13 mouse cellular contexts compared by ENCODE assay signal in genomic region chr14:31025785-31026184, GRCm38 (mm10). TPM values are rescaled to one million over a fixed set of nuclear protein-coding genes. Genes with fewer than 3 reads are reported as not detected.
DNase-seq lines count a peak whose midpoint lies in the region; ATAC-seq and TF ChIP-seq lines count a peak whose summit lies in the region.
"Had no signal": no experiment of that assay in that cellular context is flagged by ENCODE, and none has a peak within 500 bp of the region (broad histone marks: within the 10 kb centered on the region; RNA-seq: fewer than 3 reads in every experiment).

No protein-coding gene starts in this region.

- no peaks in the 10 kb centered on the region for H3K27me3 ChIP-seq in hindbrain, postnatal 0 days (ENCODE audit: insufficient read depth, low read length)
- no peaks in the 10 kb centered on the region for H3K27me3 ChIP-seq in hindbrain, embryonic 16.5 days (replicated peaks; ENCODE audit: control insufficient read depth, insufficient read depth, low read length)
- no peaks in the 10 kb centered on the region for H3K27me3 ChIP-seq in CH12.LX (replicated peaks)
- no peaks in the 10 kb centered on the region for H3K27me3 ChIP-seq in liver, embryonic 14.5 days (ENCODE audit: control insufficient read depth, insufficient read depth, low read length)
- H3K27me3 ChIP-seq: liver, embryonic 15.5 days; midbrain, embryonic 12.5 days had no signal

- H3K36me3 ChIP-seq in hindbrain, postnatal 0 days (ENCODE audit: insufficient read depth, low read length), result peaks cover 32% of the 10 kb centered on the region
- peaks cover 36% of the 10 kb centered on the region for H3K36me3 ChIP-seq in hindbrain, embryonic 16.5 days (ENCODE audit: control insufficient read depth, insufficient read depth, low read length)
- peaks cover 18 to 68% of the 10 kb centered on the region in 2 experiments for H3K36me3 ChIP-seq in CH12.LX (replicated peaks in 1 of 2; ENCODE audit: control insufficient read depth in 1 of 2, insufficient read depth in 1 of 2, low read length in 1 of 2)
- H3K36me3 ChIP-seq in liver, embryonic 14.5 days (replicated peaks; ENCODE audit: control insufficient read depth, insufficient read depth, low read depth), result peaks cover 64% of the 10 kb centered on the region

- no peak overlapping the region for H3K9ac ChIP-seq in hindbrain, postnatal 0 days (replicated peaks; ENCODE audit: low read length)
- H3K9ac ChIP-seq in hindbrain, embryonic 16.5 days (ENCODE audit: low read depth, low read length), result no peak overlapping the region
- H3K9ac ChIP-seq in CH12.LX (ENCODE audit: insufficient read depth, low read depth), result no peak overlapping the region
- H3K9ac ChIP-seq in liver, embryonic 14.5 days (replicated peaks), result no peak overlapping the region
- H3K9ac ChIP-seq: liver, embryonic 15.5 days; midbrain, embryonic 12.5 days had no signal

- dilution Hi-C loops in CH12.LX (cut with MboI; ENCODE audit: extremely low pct_ligation_motif_present, extremely low pct_unique_long_range_greater_than_20kb, low sequenced_read_pairs), result no loop called here

- no peak overlapping the region for H3K27ac ChIP-seq in hindbrain, postnatal 0 days
- no peak overlapping the region for H3K27ac ChIP-seq in hindbrain, embryonic 16.5 days (ENCODE audit: low read depth, low read length)
- no peak overlapping the region for H3K27ac ChIP-seq in CH12.LX (ENCODE audit: insufficient read depth, low read depth)
- H3K27ac ChIP-seq in liver, embryonic 14.5 days, result no peak overlapping the region
- H3K27ac ChIP-seq: liver, embryonic 15.5 days; midbrain, embryonic 12.5 days had no signal

- TF ChIP-seq POLR2A in CH12.LX (IDR thresholded peaks at IDR 0.05; ENCODE audit: low read depth, low read length), result no peak

- ATAC-seq in hindbrain, postnatal 0 days, result no peak
- no peak for ATAC-seq in hindbrain, embryonic 16.5 days
- ATAC-seq in liver, embryonic 14.5 days (ENCODE audit: insufficient read depth), result no peak
- no peak for ATAC-seq in activated CD4-positive, CD25-positive, alpha-beta regulatory T cell, adult 4 months

- 77% methylated on average over 3 of the region's 3 CpGs for WGBS in hindbrain, postnatal 0 days
- WGBS in hindbrain, embryonic 16.5 days, result 79% methylated on average over 3 of the region's 3 CpGs
- WGBS in liver, embryonic 14.5 days (ENCODE audit: insufficient replicate concordance), result 67% methylated on average over 3 of the region's 3 CpGs

- TF ChIP-seq EP300 in CH12.LX (IDR thresholded peaks at IDR 0.05; ENCODE audit: low read length), result no peak
- 0 out of 2 replicates have a peak, but pooled peaks have one; percentile 14 for TF ChIP-seq EP300 in liver, embryonic 14.5 days (IDR thresholded peaks at IDR 0.05; ENCODE audit: low read depth)

- H3K4me3 ChIP-seq in hindbrain, postnatal 0 days (ENCODE audit: low read length), result no peak overlapping the region
- H3K4me3 ChIP-seq in hindbrain, embryonic 16.5 days (ENCODE audit: low read length), result no peak overlapping the region
- no peak overlapping the region for H3K4me3 ChIP-seq in CH12.LX (replicated peaks in 1 of 3; ENCODE audit: low read depth in 2 of 3, low read length in 2 of 3, poor library complexity in 1 of 3)
- H3K4me3 ChIP-seq in liver, embryonic 14.5 days (ENCODE audit: insufficient read depth in 1 of 2, low read depth in 2 of 2, low read length in 2 of 2), result no peak overlapping the region
- H3K4me3 ChIP-seq: liver, embryonic 15.5 days; midbrain, embryonic 12.5 days had no signal

- TF ChIP-seq CTCF in hindbrain, postnatal 0 days (IDR thresholded peaks at IDR 0.05; ENCODE audit: low read depth), result peak; percentile 33
- TF ChIP-seq CTCF in CH12.LX (conservative IDR thresholded peaks at IDR 0.05 in 1 of 2, IDR thresholded peaks at IDR 0.05 in 1 of 2; ENCODE audit: low read depth in 2 of 2, low read length in 2 of 2), result peak in 1 of 2 experiments; percentile 49; a peak in 3 of 4 replicates
- TF ChIP-seq CTCF in liver, embryonic 14.5 days (IDR thresholded peaks at IDR 0.05; ENCODE audit: low read depth), result peak; percentile 75

- H3K79me2 ChIP-seq in CH12.LX (replicated peaks; ENCODE audit: control insufficient read depth, extremely low read depth, insufficient read depth, poor library complexity, severe bottlenecking), result peaks cover 15% of the 10 kb centered on the region

- peaks cover under 1% of the 10 kb centered on the region; the same call in 1 of the 2 replicates for H3K4me1 ChIP-seq in hindbrain, postnatal 0 days (ENCODE audit: insufficient read depth, low read length)
- no peaks in the 10 kb centered on the region; the same call in 1 of the 2 replicates for H3K4me1 ChIP-seq in hindbrain, embryonic 16.5 days (ENCODE audit: control insufficient read depth, insufficient read depth, low read depth, low read length)
- H3K4me1 ChIP-seq in CH12.LX (ENCODE audit: control insufficient read depth in 1 of 2, insufficient read depth in 2 of 2), result peaks cover 0 to 31% of the 10 kb centered on the region in 2 experiments; a peak in 3 of 4 replicates
- H3K4me1 ChIP-seq in liver, embryonic 14.5 days (replicated peaks; ENCODE audit: control insufficient read depth in 2 of 2, insufficient read depth in 2 of 2, low read length in 1 of 2), result peaks cover 3 to 7% of the 10 kb centered on the region in 2 experiments; a peak in 3 of 4 replicates

- no peaks in the 10 kb centered on the region for H3K9me3 ChIP-seq in hindbrain, postnatal 0 days (ENCODE audit: low read length)
- H3K9me3 ChIP-seq in hindbrain, embryonic 16.5 days (ENCODE audit: control insufficient read depth, low read length), result no peaks in the 10 kb centered on the region
- H3K9me3 ChIP-seq in CH12.LX (replicated peaks; ENCODE audit: low read length), result peaks cover 2% of the 10 kb centered on the region
- H3K9me3 ChIP-seq in liver, embryonic 14.5 days (ENCODE audit: control insufficient read depth, low read length), result no peaks in the 10 kb centered on the region
- H3K9me3 ChIP-seq: liver, embryonic 15.5 days; midbrain, embryonic 12.5 days had no signal

- no peak for DNase-seq in hindbrain, postnatal 0 days (ENCODE audit: low spot score)
- DNase-seq in 3T3-L1 (ENCODE audit: low read depth, low spot score) (peak; percentile 53), CH12.LX (ENCODE audit: extremely low read depth) (no peak)
- DNase-seq in liver, embryonic 14.5 days (ENCODE audit: low read depth in 3 of 3, low spot score in 3 of 3), result no peak
- no peak for DNase-seq in kidney, adult 18-20 months
- no peak for DNase-seq in right cerebral cortex, postnatal 14 days
- DNase-seq: gastrocnemius, postnatal 14 days; heart, postnatal 36 days; right cerebral cortex, adult 18-20 months had no signal

- in situ Hi-C loops in CH12.LX (cut with MboI; ENCODE audit: low pct_ligation_motif_present, low pct_unique_long_range_greater_than_20kb, low sequenced_read_pairs), result no loop called here

- TF ChIP-seq RAD21 in CH12.LX (IDR thresholded peaks at IDR 0.05; ENCODE audit: low read depth, low read length), result peak; percentile 10

- H3K4me2 ChIP-seq in hindbrain, postnatal 0 days (ENCODE audit: low read depth, low read length), result no peak overlapping the region
- no peak overlapping the region for H3K4me2 ChIP-seq in hindbrain, embryonic 16.5 days (ENCODE audit: low read length)
- no peak overlapping the region for H3K4me2 ChIP-seq in CH12.LX (ENCODE audit: insufficient read depth, low read depth, poor library complexity, severe bottlenecking)
- no peak overlapping the region for H3K4me2 ChIP-seq in liver, embryonic 14.5 days (ENCODE audit: low read depth)
- H3K4me2 ChIP-seq: liver, embryonic 15.5 days; midbrain, embryonic 12.5 days had no signal

RNA-seq across cellular contexts. Expression of gene Gnl3, which starts 6.8 kb away (rescaled TPM):
- 26.6 and 28.4 TPM in 2 replicates for total RNA-seq in hindbrain, postnatal 0 days (2014; rRNA removed)
- 63.9 and 66.3 TPM in 2 replicates for polyA plus RNA-seq in hindbrain, postnatal 0 days (2015; fragmentation: Nextera tagmentation; extraction: Ambion mirVana)
- 40.1 and 49.0 TPM in 2 replicates for polyA plus RNA-seq in hindbrain, embryonic 16.5 days (2015; fragmentation: Nextera tagmentation; extraction: Ambion mirVana)
- total RNA-seq in CH12.LX (2012; rRNA removed), result 136 and 207 TPM in 2 replicates
- 321 and 385 TPM in 2 replicates for total RNA-seq in CH12.LX (2014; rRNA removed)
- 364 and 365 TPM in 2 replicates for polyA plus RNA-seq in CH12.LX (2012; ENCODE audit: insufficient read length, low read depth)
- 50.2 and 88.0 TPM in 2 replicates for polyA plus RNA-seq in liver, embryonic 14.5 days (2012; rRNA removed)
- 90.8 and 91.8 TPM in 2 replicates for polyA plus RNA-seq in liver, embryonic 14.5 days (2014; fragmentation: Nextera tagmentation; extraction: Ambion mirVana)
- 10 to 100 TPM; 61.3 to 74.2 TPM for polyA plus RNA-seq in activated CD4-positive, CD25-positive, alpha-beta regulatory T cell, adult 4 months (2017; shearing (Covaris generic))

RNA-seq across cellular contexts. Expression of gene Pbrm1, which starts 6.8 kb away (rescaled TPM):
- total RNA-seq in hindbrain, postnatal 0 days (2014; rRNA removed), result 43.2 and 43.4 TPM in 2 replicates
- polyA plus RNA-seq in hindbrain, postnatal 0 days (2015; fragmentation: Nextera tagmentation; extraction: Ambion mirVana), result 80.2 and 83.8 TPM in 2 replicates
- polyA plus RNA-seq in hindbrain, embryonic 16.5 days (2015; fragmentation: Nextera tagmentation; extraction: Ambion mirVana), result 98.7 and 108 TPM in 2 replicates
- total RNA-seq in CH12.LX (2012; rRNA removed) (20.4 and 25.6 TPM in 2 replicates), CH12.LX (2014; rRNA removed) (22.6 and 24.6 TPM in 2 replicates)
- 22.5 and 28.8 TPM in 2 replicates for polyA plus RNA-seq in CH12.LX (2012; ENCODE audit: insufficient read length, low read depth)
- 7.2 and 10.3 TPM in 2 replicates for polyA plus RNA-seq in liver, embryonic 14.5 days (2012; rRNA removed)
- polyA plus RNA-seq in liver, embryonic 14.5 days (2014; fragmentation: Nextera tagmentation; extraction: Ambion mirVana), result 35.3 and 36.9 TPM in 2 replicates
- polyA plus RNA-seq in activated CD4-positive, CD25-positive, alpha-beta regulatory T cell, adult 4 months (2017; shearing (Covaris generic)), result 10 to 100 TPM; 41.0 to 51.7 TPM

RNA-seq across cellular contexts. Expression of gene Spcs1, which starts 24.3 kb away (rescaled TPM):
- 226 and 285 TPM in 2 replicates for total RNA-seq in hindbrain, postnatal 0 days (2014; rRNA removed)
- 426 and 442 TPM in 2 replicates for polyA plus RNA-seq in hindbrain, postnatal 0 days (2015; fragmentation: Nextera tagmentation; extraction: Ambion mirVana)
- 340 and 355 TPM in 2 replicates for polyA plus RNA-seq in hindbrain, embryonic 16.5 days (2015; fragmentation: Nextera tagmentation; extraction: Ambion mirVana)
- total RNA-seq in CH12.LX (2012; rRNA removed) (150 and 179 TPM in 2 replicates), CH12.LX (2014; rRNA removed) (344 and 351 TPM in 2 replicates)
- 176 and 181 TPM in 2 replicates for polyA plus RNA-seq in CH12.LX (2012; ENCODE audit: insufficient read length, low read depth)
- polyA plus RNA-seq in liver, embryonic 14.5 days (2012; rRNA removed), result 157 and 292 TPM in 2 replicates
- polyA plus RNA-seq in liver, embryonic 14.5 days (2014; fragmentation: Nextera tagmentation; extraction: Ambion mirVana), result 307 and 323 TPM in 2 replicates
- polyA plus RNA-seq in activated CD4-positive, CD25-positive, alpha-beta regulatory T cell, adult 4 months (2017; shearing (Covaris generic)), result 100 to 1,000 TPM; 322 to 323 TPM

RNA-seq across cellular contexts. Expression of gene Glt8d1, which starts 24.6 kb away (rescaled TPM):
- total RNA-seq in hindbrain, postnatal 0 days (2014; rRNA removed), result 34.2 and 42.1 TPM in 2 replicates
- 43.2 and 47.3 TPM in 2 replicates for polyA plus RNA-seq in hindbrain, postnatal 0 days (2015; fragmentation: Nextera tagmentation; extraction: Ambion mirVana)
- 55.7 and 59.5 TPM in 2 replicates for polyA plus RNA-seq in hindbrain, embryonic 16.5 days (2015; fragmentation: Nextera tagmentation; extraction: Ambion mirVana)
- 12.6 and 13.8 TPM in 2 replicates for total RNA-seq in CH12.LX (2012; rRNA removed)
- total RNA-seq in CH12.LX (2014; rRNA removed), result 22.5 and 24.9 TPM in 2 replicates
- polyA plus RNA-seq in CH12.LX (2012; ENCODE audit: insufficient read length, low read depth), result 11.1 and 11.7 TPM in 2 replicates
- 12.6 and 18.4 TPM in 2 replicates for polyA plus RNA-seq in liver, embryonic 14.5 days (2012; rRNA removed)
- 17.5 and 17.7 TPM in 2 replicates for polyA plus RNA-seq in liver, embryonic 14.5 days (2014; fragmentation: Nextera tagmentation; extraction: Ambion mirVana)
- polyA plus RNA-seq in activated CD4-positive, CD25-positive, alpha-beta regulatory T cell, adult 4 months (2017; shearing (Covaris generic)), result 1 to 10 TPM; 4.1 to 9.7 TPM
